24 mouse cellular contexts compared by ENCODE assay signal in genomic region chr6:37044796-37045195, GRCm38 (mm10).
DNase-seq lines count a peak whose midpoint lies in the region; ATAC-seq and TF ChIP-seq lines count a peak whose summit lies in the region.
"Had no signal": no experiment of that assay in that cellular context is flagged by ENCODE, and none has a peak within 500 bp of the region (broad histone marks: within the 10 kb centered on the region; RNA-seq: fewer than 3 reads in every experiment).

No protein-coding gene starts in this region.

- H3K79me2 ChIP-seq in CH12.LX (replicated peaks; ENCODE audit: control insufficient read depth, extremely low read depth, insufficient read depth, poor library complexity, severe bottlenecking), result no peaks in the 10 kb centered on the region; the same call in 1 of the 2 replicates

- TF ChIP-seq CTCF in kidney, postnatal 0 days (IDR thresholded peaks at IDR 0.05; ENCODE audit: low read depth), result no peak
- TF ChIP-seq CTCF in CH12.LX (conservative IDR thresholded peaks at IDR 0.05 in 1 of 2, IDR thresholded peaks at IDR 0.05 in 1 of 2; ENCODE audit: low read depth in 2 of 2, low read length in 2 of 2), result no peak

- H3K9ac ChIP-seq in kidney, postnatal 0 days (ENCODE audit: low read depth, low read length), result no peak overlapping the region
- H3K9ac ChIP-seq in CH12.LX (ENCODE audit: insufficient read depth, low read depth), result no peak overlapping the region

- H3K4me2 ChIP-seq in kidney, postnatal 0 days (ENCODE audit: low read length), result no peak overlapping the region
- H3K4me2 ChIP-seq in CH12.LX (ENCODE audit: insufficient read depth, low read depth, poor library complexity, severe bottlenecking), result 0 out of 2 replicates have a peak overlapping the region, but pooled peaks have one; percentile 39

- no peaks in the 10 kb centered on the region for H3K36me3 ChIP-seq in kidney, postnatal 0 days (ENCODE audit: insufficient read depth, low read length)
- peaks cover 9 to 26% of the 10 kb centered on the region in 2 experiments for H3K36me3 ChIP-seq in CH12.LX (replicated peaks in 1 of 2; ENCODE audit: control insufficient read depth in 1 of 2, insufficient read depth in 1 of 2, low read length in 1 of 2)
- H3K36me3 ChIP-seq: G1E had no signal

- ATAC-seq in kidney, postnatal 0 days (replicated peaks; ENCODE audit: low FRiP score, low read depth), result no peak
- ATAC-seq: activated CD4-positive, CD25-positive, alpha-beta regulatory T cell, adult 4 months; CD4-positive, CD25-positive, alpha-beta regulatory T cell, adult 4 months; Patski had no signal

- DNase-seq in kidney, postnatal 0 days (ENCODE audit: low spot score), result peak; percentile 12
- no peak for DNase-seq in kidney, postnatal 10 days
- DNase-seq in CH12.LX (ENCODE audit: extremely low read depth), result no peak
- DNase-seq in NIH3T3 (ENCODE audit: low read depth), result peak; percentile 52
- peak; percentile 51 for DNase-seq in adipocyte (ENCODE audit: low spot score)
- no peak for DNase-seq in B cell, adult 2 months
- DNase-seq in urinary bladder, postnatal 14 days (ENCODE audit: low spot score), result no peak
- DNase-seq in right cerebral cortex, postnatal 10 days (ENCODE audit: low spot score in 2 of 2), result no peak
- DNase-seq: adrenal gland, adult 2 months; adrenal gland, adult 8-10 months; adrenal gland, postnatal 10 days; adrenal gland, postnatal 14 days; adrenal gland, postnatal 25 days; adrenal gland, postnatal 36 days; cerebellum, adult 11 months; cerebellum, adult 11-12 months; cerebellum, adult 18-20 months; cerebellum, adult 2 months; cerebellum, adult 8-10 months; cerebellum, adult 9-10 months had no signal

- no peak for TF ChIP-seq RAD21 in CH12.LX (IDR thresholded peaks at IDR 0.05; ENCODE audit: low read depth, low read length)

- no peaks in the 10 kb centered on the region for H3K27me3 ChIP-seq in kidney, postnatal 0 days (ENCODE audit: insufficient read depth, low read length)
- no peaks in the 10 kb centered on the region for H3K27me3 ChIP-seq in CH12.LX (replicated peaks)

- H3K4me3 ChIP-seq in kidney, postnatal 0 days (replicated peaks; ENCODE audit: low read depth, low read length), result no peak overlapping the region
- no peak overlapping the region for H3K4me3 ChIP-seq in CH12.LX (replicated peaks in 1 of 3; ENCODE audit: low read depth in 2 of 3, low read length in 2 of 3, poor library complexity in 1 of 3)

- in situ Hi-C loops in CH12.LX (cut with MboI; ENCODE audit: low pct_ligation_motif_present, low pct_unique_long_range_greater_than_20kb, low sequenced_read_pairs), result no loop called here

- no peaks in the 10 kb centered on the region for H3K9me3 ChIP-seq in kidney, postnatal 0 days (replicated peaks; ENCODE audit: low read length)
- H3K9me3 ChIP-seq in CH12.LX (replicated peaks; ENCODE audit: low read length), result no peaks in the 10 kb centered on the region
- H3K9me3 ChIP-seq: G1E had no signal

- no peak for TF ChIP-seq EP300 in CH12.LX (IDR thresholded peaks at IDR 0.05; ENCODE audit: low read length)

- no peak overlapping the region for H3K27ac ChIP-seq in kidney, postnatal 0 days
- no peak overlapping the region for H3K27ac ChIP-seq in CH12.LX (ENCODE audit: insufficient read depth, low read depth)

- no peak for TF ChIP-seq POLR2A in CH12.LX (IDR thresholded peaks at IDR 0.05; ENCODE audit: low read depth, low read length)

- dilution Hi-C loops in CH12.LX (cut with MboI; ENCODE audit: extremely low pct_ligation_motif_present, extremely low pct_unique_long_range_greater_than_20kb, low sequenced_read_pairs), result no loop called here

- H3K4me1 ChIP-seq in kidney, postnatal 0 days (replicated peaks; ENCODE audit: insufficient read depth, low read length), result no peaks in the 10 kb centered on the region
- H3K4me1 ChIP-seq in CH12.LX (ENCODE audit: control insufficient read depth in 1 of 2, insufficient read depth in 2 of 2), result peaks cover 16 to 54% of the 10 kb centered on the region in 2 experiments

- WGBS in kidney, postnatal 0 days, result 71% methylated on average over 4 of the region's 4 CpGs

TF ChIP-seq in CH12.LX, 34 proteins besides CTCF, POLR2A, EP300 and RAD21:
- TF ChIP-seq TCF12 (IDR thresholded peaks at IDR 0.05; ENCODE audit: low read depth, low read length) (no peak), ZKSCAN1 (IDR thresholded peaks at IDR 0.05; ENCODE audit: borderline replicate concordance, low read depth, low read length) (no peak), MEF2A (IDR thresholded peaks at IDR 0.05; ENCODE audit: borderline replicate concordance, low read depth, low read length) (no peak), NRF1 (IDR thresholded peaks at IDR 0.05; ENCODE audit: low read depth, low read length) (no peak), SMC3 (IDR thresholded peaks at IDR 0.05; ENCODE audit: low read depth, low read length) (no peak), BHLHE40 (IDR thresholded peaks at IDR 0.05; ENCODE audit: low read depth, low read length) (no peak), CHD1 (IDR thresholded peaks at IDR 0.05; ENCODE audit: low read depth, low read length) (no peak), GABPA (IDR thresholded peaks at IDR 0.05; ENCODE audit: insufficient replicate concordance, low read depth, low read length) (no peak), ZNF384 (IDR thresholded peaks at IDR 0.05; ENCODE audit: low read depth, low read length) (no peak), MYC (IDR thresholded peaks at IDR 0.05; ENCODE audit: low read depth, low read length) (no peak)

Comparison
In these comparisons a context has a peak if more than half of its experiments do, and no peak if none do; other contexts are left out.
1. DNase-seq: peak in kidney, postnatal 0 days (single experiment), NIH3T3 (single experiment) and adipocyte (single experiment); none in kidney, postnatal 10 days (single experiment), CH12.LX (single experiment), B cell, adult 2 months (0 of 2), urinary bladder, postnatal 14 days (single experiment) and right cerebral cortex, postnatal 10 days (0 of 2).